Mouse (Mus musculus) lung, postnatal 0 days (tissue): ENCODE measurements around the gene Cdc25b. TPM values are rescaled to one million over a fixed set of nuclear protein-coding genes. Genes with fewer than 3 reads are reported as not detected.

ENCODE experiments used
- ATAC-seq: fragments of 200-750 bp; cut with Nextera tagmentation; 2 replicates; pipeline ENCODE4 v1.8.0; 2017; ENCODE audit warnings: moderate library complexity
- DNase-seq: peaks from one replicate; pipeline ENCODE4 v3.0.0-alpha.2; 2016; ENCODE audit warnings: low spot score
- H3K27ac ChIP-seq: fragments of 300-500 bp; sonication (generic); 2 replicates; pipeline ENCODE4 v1.5.1; 2014; ENCODE audit warnings: antibody characterized with exemption, mild to moderate bottlenecking, low read length, mixed read lengths
- H3K27me3 ChIP-seq: fragments of 300-500 bp; sonication (generic); replicated peaks from 2 replicates; pipeline ENCODE4 v1.6.1; 2014; ENCODE audit warnings: low read length, mixed read lengths; ENCODE audit not compliant: insufficient read depth
- H3K36me3 ChIP-seq: fragments of 300-500 bp; sonication (generic); 2 replicates; pipeline ENCODE4 v1.6.1; 2014; ENCODE audit warnings: low read length, mixed read lengths; ENCODE audit not compliant: insufficient read depth
- H3K4me1 ChIP-seq: fragments of 300-500 bp; sonication (generic); 2 replicates; pipeline ENCODE4 v1.6.1; 2014; ENCODE audit warnings: antibody characterized with exemption, low read depth, low read length, mixed read lengths; ENCODE audit not compliant: insufficient read depth
- H3K4me2 ChIP-seq: fragments of 300-500 bp; sonication (generic); replicated peaks from 2 replicates; pipeline ENCODE4 v1.6.1; 2014; ENCODE audit warnings: low read depth, mild to moderate bottlenecking, low read length, moderate library complexity, mixed read lengths
- H3K4me3 ChIP-seq: fragments of 300-500 bp; sonication (generic); 2 replicates; pipeline ENCODE4 v1.5.1; 2014; ENCODE audit warnings: low read depth, low read length
- H3K9ac ChIP-seq: fragments of 300-500 bp; sonication (generic); replicated peaks from 2 replicates; pipeline ENCODE4 v1.6.1; 2014; ENCODE audit warnings: low read depth, mild to moderate bottlenecking
- H3K9me3 ChIP-seq: fragments of 300-500 bp; sonication (generic); 2 replicates; pipeline ENCODE4 v1.6.1; 2016; ENCODE audit warnings: low read length, mixed read lengths
- CTCF ChIP-seq: IDR thresholded peaks from 2 replicates; pipeline ENCODE4 v1.5.1; 2016; ENCODE audit warnings: antibody characterized with exemption, mild to moderate bottlenecking
- EP300 ChIP-seq: IDR thresholded peaks from 2 replicates; pipeline ENCODE4 v1.6.1; 2016; ENCODE audit warnings: antibody characterized with exemption, mild to moderate bottlenecking, control low read depth
- WGBS: fragments of 180-500 bp; shearing (Covaris S2); extraction: QIAGEN DNeasy Blood & Tissue Kit; methylation state at CpG from one replicate; pipeline ENCODE4 v1.1.7; 2014; 5-methylcytosine and 5-hydroxymethylcytosine counted together
- polyA plus RNA-seq: library from polyadenylated mRNA; unstranded; fragments of >200 nt; fragmentation: Nextera tagmentation; extraction: Ambion mirVana; gene quantifications from 2 replicates; pipeline ENCODE4 v1.2.1, GENCODE M21; 2015

Gene Cdc25b
- polyA plus RNA-seq: 36.5 and 38.7 TPM in 2 replicates

DNA sequence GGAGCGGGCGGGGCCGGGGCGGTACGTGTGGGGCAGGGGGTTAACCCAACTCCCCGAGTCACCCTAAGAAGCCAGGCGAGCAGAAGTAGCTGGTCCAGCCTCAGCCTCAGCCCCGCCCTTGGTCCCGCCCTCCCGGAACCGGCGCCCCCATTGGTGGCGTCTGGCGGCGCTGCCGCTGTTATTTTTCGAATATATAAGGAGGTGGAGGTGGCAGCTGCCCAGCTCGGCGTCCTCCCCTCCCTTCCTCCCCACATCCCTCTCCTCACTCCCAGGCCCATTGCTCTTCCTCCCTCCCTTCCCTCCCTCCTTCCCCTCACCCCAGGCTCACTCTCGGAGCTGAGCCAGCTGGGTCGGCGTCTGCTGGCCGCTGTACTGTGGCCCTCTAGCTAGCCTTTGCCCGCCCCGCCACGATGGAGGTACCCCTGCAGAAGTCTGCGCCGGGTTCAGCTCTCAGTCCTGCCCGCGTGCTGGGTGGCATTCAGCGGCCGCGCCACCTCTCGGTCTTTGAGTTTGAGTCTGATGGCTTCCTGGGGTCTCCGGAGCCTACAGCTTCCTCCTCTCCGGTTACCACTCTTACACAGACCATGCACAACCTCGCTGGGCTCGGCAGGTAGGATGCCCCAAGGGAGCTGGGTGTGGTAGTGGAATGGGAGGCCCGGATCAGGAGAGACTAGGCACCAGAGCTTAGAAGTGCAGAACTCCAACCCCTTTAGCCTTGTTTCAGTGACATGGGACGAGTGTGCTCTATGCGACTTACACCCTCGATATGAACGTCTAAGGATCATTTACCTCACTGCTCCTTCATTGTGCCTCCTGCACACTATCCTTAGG is at the start of gene Cdc25b, which contains the start of gene Spef1:
Gene Cdc25b (plus strand): TSS at position 179 of the 831 bp plus-strand sequence.
Gene Spef1 (minus strand): TSS at position 512 of the 831 bp plus-strand sequence.
- TF ChIP-seq CTCF: peak; percentile 38
- no peak for TF ChIP-seq EP300
- H3K27ac ChIP-seq: peak within 1 kb of the TSS; percentile 52
- H3K27me3 ChIP-seq: no peaks in the 10 kb centered on the region
- DNase-seq (peak; percentile 89), ATAC-seq (peak; percentile 91)
- H3K36me3 ChIP-seq: peaks cover 3% of the 10 kb centered on the region; the same call in 1 of the 2 replicates
- peak within 1 kb of the TSS; percentile 53 for H3K9ac ChIP-seq
- H3K4me2 ChIP-seq: peak within 1 kb of the TSS; percentile 83
- 2% methylated on average over 37 of the region's 43 CpGs for WGBS
- H3K9me3 ChIP-seq: no peaks in the 10 kb centered on the region
- H3K4me1 ChIP-seq: peaks cover 22% of the 10 kb centered on the region
- peak within 1 kb of the TSS; percentile 62 for H3K4me3 ChIP-seq

DNA sequence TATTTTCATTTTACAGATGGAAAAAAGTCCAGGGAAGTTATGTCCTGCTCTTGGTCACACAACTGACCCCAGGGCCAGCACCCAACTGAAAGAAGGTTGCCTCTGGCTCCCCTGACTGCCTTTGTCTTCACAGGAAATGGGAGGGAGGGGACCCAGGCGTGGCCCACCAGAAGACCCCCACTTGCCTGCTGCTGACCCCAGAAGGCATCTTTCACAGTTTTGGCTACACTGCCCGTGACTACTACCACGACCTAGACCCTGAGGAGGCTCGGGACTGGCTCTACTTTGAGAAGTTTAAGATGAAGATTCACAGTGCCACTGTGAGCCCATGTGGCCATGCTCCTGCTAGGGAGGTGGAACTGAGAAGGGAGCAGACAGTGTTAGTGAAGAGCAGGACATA is 48.5 kb upstream of the Cdc25b start:
- H3K4me3 ChIP-seq: no peak overlapping the region
- 84% methylated on average over 4 of the region's 4 CpGs for WGBS
- H3K27ac ChIP-seq: 0 out of 2 replicates have a peak overlapping the region, but pooled peaks have one; percentile 14
- no peaks in the 10 kb centered on the region for H3K27me3 ChIP-seq
- H3K36me3 ChIP-seq: no peaks in the 10 kb centered on the region
- no peak for TF ChIP-seq EP300
- TF ChIP-seq CTCF: no peak
- H3K9ac ChIP-seq: no peak overlapping the region
- no peak for ATAC-seq
- H3K4me1 ChIP-seq: peaks cover 7% of the 10 kb centered on the region; the same call in 1 of the 2 replicates
- no peaks in the 10 kb centered on the region for H3K9me3 ChIP-seq
- no peak for DNase-seq
- no peak overlapping the region for H3K4me2 ChIP-seq

DNA sequence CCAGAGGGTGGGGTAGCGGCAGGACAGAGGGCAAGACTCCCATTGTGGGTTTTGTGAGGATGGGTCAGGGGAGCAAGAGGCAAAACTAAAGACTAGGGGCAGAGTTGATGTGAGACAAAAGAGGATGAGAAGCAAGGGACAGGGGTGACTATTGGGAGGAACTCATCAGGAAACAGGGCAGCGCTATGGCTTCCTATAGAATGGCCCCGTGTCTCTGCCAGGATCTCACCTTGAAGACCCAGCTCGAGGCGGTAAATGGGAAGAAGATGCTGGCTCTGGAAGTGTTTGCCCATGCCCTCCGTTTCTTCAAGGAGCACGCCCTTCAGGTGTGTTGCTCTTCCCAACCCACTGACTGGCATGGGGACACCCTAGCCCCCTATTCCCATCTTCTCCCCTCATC is 48.0 kb upstream of the Cdc25b start:
- Histone ChIP-seq H3K9me3 (no peaks in the 10 kb centered on the region), H3K4me3 (no peak overlapping the region), H3K9ac (no peak overlapping the region), H3K36me3 (no peaks in the 10 kb centered on the region), H3K4me2 (no peak overlapping the region), H3K27ac (0 out of 2 replicates have a peak overlapping the region, but pooled peaks have one; percentile 14), H3K4me1 (peaks cover 7% of the 10 kb centered on the region; the same call in 1 of the 2 replicates), H3K27me3 (no peaks in the 10 kb centered on the region)
- no peak for DNase-seq
- ATAC-seq: no peak
- WGBS: 91% methylated on average over 7 of the region's 7 CpGs
- TF ChIP-seq EP300: no peak
- no peak for TF ChIP-seq CTCF

DNA sequence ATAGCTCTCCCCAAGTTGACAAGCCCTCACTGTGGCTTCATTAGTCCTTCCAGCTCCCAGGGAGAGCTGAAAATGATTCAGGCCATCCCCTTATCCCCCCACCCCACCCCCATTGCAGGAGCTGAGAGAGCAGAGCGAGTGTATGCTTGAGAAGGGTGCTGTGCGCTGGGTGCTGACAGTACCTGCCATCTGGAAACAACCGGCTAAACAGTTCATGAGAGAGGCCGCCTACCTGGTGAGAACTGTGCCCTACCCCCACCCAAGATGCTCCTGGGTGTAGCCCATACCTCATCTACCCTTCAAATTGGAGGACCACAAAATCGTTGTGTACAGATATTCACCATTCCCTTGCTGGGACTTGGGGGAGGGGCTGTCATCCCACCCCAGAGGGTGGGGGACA is 47.5 kb upstream of the Cdc25b start:
- Histone ChIP-seq H3K36me3 (no peaks in the 10 kb centered on the region), H3K27ac (peak overlapping the region; percentile 55; the same call in 1 of the 2 replicates), H3K9me3 (no peaks in the 10 kb centered on the region), H3K27me3 (no peaks in the 10 kb centered on the region), H3K4me2 (no peak overlapping the region), H3K4me3 (no peak overlapping the region), H3K9ac (no peak overlapping the region), H3K4me1 (peaks cover 7% of the 10 kb centered on the region; the same call in 1 of the 2 replicates)
- WGBS: 84% methylated on average over 5 of the region's 5 CpGs
- DNase-seq: no peak
- no peak for ATAC-seq
- TF ChIP-seq EP300 (no peak), CTCF (no peak)

DNA sequence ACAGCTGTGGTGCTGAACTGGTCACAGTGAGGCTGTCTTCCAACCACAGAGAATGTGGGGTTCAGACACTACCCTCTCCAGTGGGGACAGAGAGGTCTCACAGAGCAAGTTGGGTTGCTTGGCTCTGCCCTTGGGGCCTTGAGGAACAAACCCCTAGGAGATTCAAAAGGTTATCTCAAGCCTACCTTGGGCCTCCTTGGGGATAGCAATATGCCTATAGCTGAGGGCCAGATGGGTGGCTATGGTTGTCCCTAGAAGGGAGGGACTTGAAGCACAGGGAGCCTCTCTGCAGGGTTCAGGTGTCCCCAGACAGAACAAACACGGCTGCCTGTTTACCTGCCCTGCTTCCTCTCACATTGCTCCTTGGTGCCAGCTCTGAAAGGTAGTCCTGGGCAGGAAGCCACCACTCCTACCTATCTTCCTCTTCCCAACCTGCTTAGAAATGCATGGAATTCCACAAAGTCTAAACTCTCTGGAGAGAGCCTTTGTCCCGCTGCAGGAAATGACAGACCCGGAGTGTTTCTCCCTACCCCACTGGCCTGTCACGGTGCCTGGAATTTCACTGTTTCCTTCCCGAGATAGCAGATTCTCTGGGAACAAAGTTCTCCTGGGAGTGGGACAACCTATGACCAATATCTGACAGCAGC is 46.7 kb upstream of the Cdc25b start:
- Histone ChIP-seq H3K9me3 (no peaks in the 10 kb centered on the region), H3K27ac (peak overlapping the region; percentile 55), H3K27me3 (no peaks in the 10 kb centered on the region), H3K4me2 (no peak overlapping the region), H3K4me1 (peaks cover 7% of the 10 kb centered on the region; the same call in 1 of the 2 replicates), H3K4me3 (no peak overlapping the region), H3K9ac (no peak overlapping the region), H3K36me3 (peaks cover 5% of the 10 kb centered on the region; the same call in 1 of the 2 replicates)
- DNase-seq: peak; percentile 40
- peak; percentile 38 for ATAC-seq
- peak; percentile 27; the same call in 1 of the 2 replicates for TF ChIP-seq EP300
- no peak for TF ChIP-seq CTCF
- 20% methylated on average over 5 of the region's 5 CpGs for WGBS

DNA sequence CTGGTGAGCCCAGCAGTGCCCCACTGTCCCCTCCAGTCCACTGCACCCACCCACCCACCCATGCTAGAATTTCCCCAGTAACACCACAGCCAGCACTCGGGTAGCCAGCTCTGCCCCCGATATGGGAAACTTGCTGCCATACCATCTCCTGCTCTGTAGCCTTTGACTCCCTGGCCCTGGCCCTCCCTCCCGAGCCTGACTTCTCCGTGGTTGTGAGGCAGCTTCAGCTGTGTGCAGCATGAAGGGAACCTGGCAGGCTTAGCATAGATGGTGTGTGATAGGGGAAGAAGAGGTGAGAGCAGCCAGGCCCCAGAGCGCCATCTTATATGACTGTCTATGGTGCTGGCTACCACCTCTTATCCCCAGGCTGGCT is 46.2 kb upstream of the Cdc25b start:
- Histone ChIP-seq H3K4me3 (no peak overlapping the region), H3K4me1 (peaks cover 7% of the 10 kb centered on the region; the same call in 1 of the 2 replicates), H3K4me2 (no peak overlapping the region), H3K27ac (peak overlapping the region; percentile 55), H3K36me3 (peaks cover 7% of the 10 kb centered on the region; the same call in 1 of the 2 replicates), H3K9ac (no peak overlapping the region), H3K9me3 (no peaks in the 10 kb centered on the region), H3K27me3 (no peaks in the 10 kb centered on the region)
- DNase-seq (no peak), ATAC-seq (no peak)
- TF ChIP-seq CTCF: no peak
- TF ChIP-seq EP300: no peak
- WGBS: 44% methylated on average over 5 of the region's 5 CpGs
